Mouse (Mus musculus) olfactory bulb, adult 2 months (tissue): ENCODE measurements around the gene 4933427D14Rik.

ENCODE experiments used
- CTCF ChIP-seq: fragments of 200-500 bp; IDR thresholded peaks from 2 replicates; pipeline ENCODE4 v1.5.1; 2012; ENCODE audit warnings: low read depth, mild to moderate bottlenecking, low read length, moderate library complexity; ENCODE audit not compliant: insufficient read depth
- POLR2A ChIP-seq: fragments of 200-500 bp; IDR thresholded peaks from 2 replicates; pipeline ENCODE4 v1.6.1; 2012; ENCODE audit warnings: mild to moderate bottlenecking, low read depth, low read length, moderate library complexity; ENCODE audit not compliant: insufficient read depth

DNA sequence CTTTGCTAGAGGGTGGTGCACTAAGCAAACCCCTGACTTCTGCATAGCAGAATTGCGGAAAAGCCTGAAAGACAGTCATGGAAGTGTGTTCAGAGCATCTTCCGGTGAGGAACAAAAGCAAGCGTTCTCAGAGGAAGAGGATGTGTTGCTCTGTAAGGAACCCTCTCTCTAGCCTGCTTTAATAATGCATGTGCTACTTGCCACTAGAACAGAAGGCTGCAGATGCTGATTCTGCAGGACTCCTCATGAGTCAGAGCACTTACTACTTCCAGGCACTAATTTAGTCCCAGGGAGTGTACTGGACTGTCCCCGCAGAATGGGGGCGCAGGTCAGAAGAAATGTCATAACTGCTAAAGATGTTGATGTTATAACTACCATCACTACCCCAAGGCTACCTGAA is 9.9 kb upstream of the 4933427D14Rik start:
- TF ChIP-seq CTCF, result no peak
- TF ChIP-seq POLR2A, result no peak
